Mouse (Mus musculus) T-helper 1 cell (primary cell): ENCODE results near the gene Lgi1.

ENCODE experiments used
- in situ Hi-C: fragments of 300-600 bp; cut with MboI, MseI; formaldehyde crosslinking; loops from one replicate; pipeline ENCODE4 v1.15.1; 2025; ENCODE audit warnings: high pct_unique_total_duplicates

Lgi1 gene

GRCm38 (mm10) chr19:38261351-38261750, 3.0 kb upstream of the Lgi1 start:
- in situ Hi-C loops: loop anchor here (5.0 kb wide), 1 partner anchor 499 kb away; no protein-coding TSS in a partner anchor

GRCm38 (mm10) chr19:38263829-38264504, 369 bp upstream of the Lgi1 start:
- in situ Hi-C loops: loop anchor here (5.0 kb wide), 1 partner anchor 502 kb away; no protein-coding TSS in a partner anchor

- in situ Hi-C loops: no loop called here
Measured at GRCm38 (mm10) chr19:38265767-38266166, 1.4 kb downstream of the Lgi1 start.

GRCm38 (mm10) chr19:38267469-38267868, 3.1 kb downstream of the Lgi1 start:
- in situ Hi-C loops: no loop called here

GRCm38 (mm10) chr19:38271071-38271470, 6.7 kb downstream of the Lgi1 start:
- in situ Hi-C loops: no loop called here

- in situ Hi-C loops: no loop called here
Measured at GRCm38 (mm10) chr19:38273820-38274219, 9.5 kb downstream of the Lgi1 start.

GRCm38 (mm10) chr19:38274747-38275421, 10.5 kb downstream of the Lgi1 start:
- in situ Hi-C loops: no loop called here

GRCm38 (mm10) chr19:38276226-38276625, 11.9 kb downstream of the Lgi1 start:
- in situ Hi-C loops: no loop called here

GRCm38 (mm10) chr19:38280242-38280641, 15.9 kb downstream of the Lgi1 start:
- in situ Hi-C loops: loop anchor here (10.0 kb wide), 1 partner anchor 1765 kb away; no protein-coding TSS in a partner anchor

- in situ Hi-C loops: loop anchor here (10.0 kb wide), 1 partner anchor 1768 kb away; no protein-coding TSS in a partner anchor
Measured at GRCm38 (mm10) chr19:38282407-38282806, 18.1 kb downstream of the Lgi1 start.

GRCm38 (mm10) chr19:38288556-38288955, 24.2 kb downstream of the Lgi1 start:
- in situ Hi-C loops: loop anchor here (10.0 kb wide), 1 partner anchor 1774 kb away; no protein-coding TSS in a partner anchor

- in situ Hi-C loops: no loop called here
Measured at GRCm38 (mm10) chr19:38291432-38291831, 27.1 kb downstream of the Lgi1 start.

- in situ Hi-C loops: no loop called here
Measured at GRCm38 (mm10) chr19:38298018-38298626, 33.8 kb downstream of the Lgi1 start.

- in situ Hi-C loops: no loop called here
Measured at GRCm38 (mm10) chr19:38308116-38308515, 43.8 kb downstream of the Lgi1 start.

GRCm38 (mm10) chr19:38315099-38315498, 50.8 kb downstream of the Lgi1 start:
- in situ Hi-C loops: no loop called here

GRCm38 (mm10) chr19:38316602-38317313, 52.4 kb downstream of the Lgi1 start:
- in situ Hi-C loops: no loop called here

GRCm38 (mm10) chr19:38318308-38318707, 54.0 kb downstream of the Lgi1 start:
- in situ Hi-C loops: no loop called here

GRCm38 (mm10) chr19:38319168-38319567, 54.8 kb downstream of the Lgi1 start:
- in situ Hi-C loops: no loop called here

GRCm38 (mm10) chr19:38320651-38321188, 56.4 kb downstream of the Lgi1 start:
- in situ Hi-C loops: no loop called here

- in situ Hi-C loops: no loop called here
Measured at GRCm38 (mm10) chr19:38323726-38324125, 59.4 kb downstream of the Lgi1 start.
